Mouse (Mus musculus): Measurements from ENCODE around the gene Pof1b. TPM values are rescaled to one million over a fixed set of nuclear protein-coding genes. Genes with fewer than 3 reads are reported as not detected.
A peak's percentile ranks its signal among the peaks of the same experiment; 100 is the strongest.

Pof1b gene
- polyA plus RNA-seq (2016; fragmentation: Nextera tagmentation; extraction: Ambion mirVana): 0.48 and 0.67 TPM in 2 replicates

GRCm38 (mm10) chrX:112698508-112698907 is at the start of gene Pof1b:
Pof1b (minus strand) TSS chrX:112698651.
- ATAC-seq (ENCODE audit: insufficient number of reproducible peaks, insufficient read depth, low FRiP score, low TSS enrichment, low read depth): no peak
- no peak within 1 kb of the TSS for H3K27ac ChIP-seq
- 65% methylated on average over 5 of the region's 5 CpGs for WGBS
- no peaks in the 10 kb centered on the region for H3K36me3 ChIP-seq
- H3K9me3 ChIP-seq: no peaks in the 10 kb centered on the region
- H3K27me3 ChIP-seq: no peaks in the 10 kb centered on the region
- H3K4me1 ChIP-seq (replicated peaks): no peaks in the 10 kb centered on the region
- H3K9ac ChIP-seq (replicated peaks): no peak within 1 kb of the TSS
- H3K4me3 ChIP-seq (replicated peaks): no peak within 1 kb of the TSS
- no peak within 1 kb of the TSS for H3K4me2 ChIP-seq

DNA sequence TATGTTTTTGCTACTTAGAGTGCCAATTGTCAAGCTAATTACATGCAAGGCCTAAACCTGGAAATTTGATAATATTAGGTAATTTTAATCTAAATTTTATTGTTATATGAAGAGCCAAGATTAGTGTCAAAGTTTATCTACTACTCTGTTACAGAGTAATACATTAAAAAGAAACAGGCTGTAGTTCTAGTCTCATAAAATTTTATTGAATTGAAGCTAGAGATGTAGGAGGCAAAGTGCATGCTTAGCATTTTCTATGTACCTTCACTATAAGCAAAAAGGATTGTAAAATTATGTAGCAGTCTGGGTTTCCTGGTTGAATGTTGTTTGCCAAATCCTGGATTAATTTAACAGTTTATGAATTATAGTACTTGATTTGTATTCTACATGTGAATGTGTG is 18.1 kb upstream of the Pof1b start:
- no peaks in the 10 kb centered on the region for H3K27me3 ChIP-seq
- no peaks in the 10 kb centered on the region for H3K36me3 ChIP-seq
- ATAC-seq (ENCODE audit: insufficient number of reproducible peaks, insufficient read depth, low FRiP score, low TSS enrichment, low read depth): no peak
- no peak overlapping the region for H3K4me2 ChIP-seq
- no peak overlapping the region for H3K27ac ChIP-seq
- no peaks in the 10 kb centered on the region for H3K9me3 ChIP-seq
- no peak overlapping the region for H3K9ac ChIP-seq (replicated peaks)
- H3K4me1 ChIP-seq (replicated peaks): no peaks in the 10 kb centered on the region
- H3K4me3 ChIP-seq (replicated peaks): no peak overlapping the region

- ATAC-seq (ENCODE audit: insufficient number of reproducible peaks, insufficient read depth, low FRiP score, low TSS enrichment, low read depth): no peak
These were observed 4.1 kb downstream of the Pof1b start for GRCm38 (mm10) chrX:112694392-112694791.

DNA sequence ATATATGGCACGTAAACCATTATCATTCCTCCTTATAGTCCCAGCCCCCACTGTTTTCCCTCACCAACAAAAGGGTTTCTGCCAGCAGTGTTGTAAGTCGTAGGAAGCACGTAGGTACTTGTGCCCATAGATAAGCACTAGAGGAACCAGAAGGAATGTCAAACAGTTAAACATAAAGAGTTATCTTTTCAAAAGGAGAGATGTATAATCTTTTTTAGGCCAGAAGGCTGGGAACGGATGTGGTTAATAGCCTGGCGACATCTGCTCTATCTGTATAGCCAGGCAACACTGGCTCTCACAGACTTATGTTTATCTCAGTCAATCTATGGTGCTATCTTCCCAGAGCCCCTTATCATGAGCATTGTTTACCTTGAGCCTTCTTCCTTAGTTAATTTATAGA is 17.8 kb downstream of the Pof1b start:
- WGBS: 61% methylated on average over 5 of the region's 5 CpGs
- Histone ChIP-seq H3K9me3 (no peaks in the 10 kb centered on the region), H3K27ac (no peak overlapping the region), H3K4me3 (replicated peaks) (no peak overlapping the region), H3K4me2 (no peak overlapping the region), H3K27me3 (no peaks in the 10 kb centered on the region), H3K9ac (replicated peaks) (no peak overlapping the region), H3K36me3 (no peaks in the 10 kb centered on the region), H3K4me1 (replicated peaks) (no peaks in the 10 kb centered on the region)
- ATAC-seq (ENCODE audit: insufficient number of reproducible peaks, insufficient read depth, low FRiP score, low TSS enrichment, low read depth): no peak

More at GRCm38 (mm10) chrX:112694392-112694791, 4.1 kb downstream of the Pof1b start:
- Histone ChIP-seq H3K9me3 (no peaks in the 10 kb centered on the region), H3K4me3 (replicated peaks) (no peak overlapping the region), H3K9ac (replicated peaks) (no peak overlapping the region), H3K4me2 (no peak overlapping the region), H3K4me1 (replicated peaks) (no peaks in the 10 kb centered on the region), H3K36me3 (no peaks in the 10 kb centered on the region), H3K27me3 (no peaks in the 10 kb centered on the region), H3K27ac (no peak overlapping the region)
- WGBS: 64% methylated on average over 1 of the region's 1 CpGs

DNA sequence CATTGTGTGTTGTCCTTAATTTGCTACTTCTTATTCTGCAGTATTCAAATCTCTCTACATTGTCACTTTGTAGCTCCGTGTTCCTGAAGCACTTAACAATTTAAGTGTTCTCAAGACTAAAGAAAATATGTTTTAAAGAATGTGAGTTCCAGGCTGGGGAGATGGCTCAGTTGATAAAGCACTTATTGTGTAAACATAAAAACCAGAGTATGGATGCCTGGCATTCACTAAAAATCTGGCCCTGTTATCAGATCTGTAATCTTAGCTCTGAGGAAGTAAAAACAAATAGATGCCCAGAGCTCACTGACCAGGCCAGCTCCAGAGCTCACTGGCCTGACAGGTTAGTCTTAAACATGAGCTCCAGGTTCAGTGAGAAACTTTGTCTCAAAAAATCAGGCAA is 22.9 kb downstream of the Pof1b start:
- no peaks in the 10 kb centered on the region for H3K36me3 ChIP-seq
- WGBS: 59% methylated on average over 1 of the region's 1 CpGs

GRCm38 (mm10) chrX:112601306-112602120 is 96.9 kb downstream of the Pof1b start:
- H3K4me1 ChIP-seq (replicated peaks): no peaks in the 10 kb centered on the region
- H3K4me3 ChIP-seq (replicated peaks): peak overlapping the region; percentile 64
- H3K9me3 ChIP-seq: no peaks in the 10 kb centered on the region
- ATAC-seq (ENCODE audit: insufficient number of reproducible peaks, insufficient read depth, low FRiP score, low TSS enrichment, low read depth): peak; percentile 40; the same call in 1 of the 2 replicates
- peak overlapping the region; percentile 86 for H3K27ac ChIP-seq
- peak overlapping the region; percentile 78 for H3K9ac ChIP-seq (replicated peaks)
- WGBS: 13% methylated on average over 68 of the region's 81 CpGs
- H3K4me2 ChIP-seq: peak overlapping the region; percentile 55
- H3K36me3 ChIP-seq: no peaks in the 10 kb centered on the region
- H3K27me3 ChIP-seq: no peaks in the 10 kb centered on the region

More for the DNA sequence above, 22.9 kb downstream of the Pof1b start:
- Histone ChIP-seq H3K27me3 (no peaks in the 10 kb centered on the region), H3K9me3 (no peaks in the 10 kb centered on the region), H3K4me2 (no peak overlapping the region), H3K4me3 (replicated peaks) (no peak overlapping the region), H3K27ac (no peak overlapping the region), H3K4me1 (replicated peaks) (no peaks in the 10 kb centered on the region), H3K9ac (replicated peaks) (no peak overlapping the region)
- ATAC-seq (ENCODE audit: insufficient number of reproducible peaks, insufficient read depth, low FRiP score, low TSS enrichment, low read depth): no peak

GRCm38 (mm10) chrX:112600511-112601305 is 97.7 kb downstream of the Pof1b start, which contains the start of gene Zfp711:
Zfp711 (plus strand) TSS chrX:112600526.
- Histone ChIP-seq H3K36me3 (no peaks in the 10 kb centered on the region), H3K4me2 (peak within 1 kb of the TSS; percentile 55), H3K27me3 (no peaks in the 10 kb centered on the region), H3K9ac (replicated peaks) (peak within 1 kb of the TSS; percentile 78), H3K9me3 (no peaks in the 10 kb centered on the region), H3K4me1 (replicated peaks) (no peaks in the 10 kb centered on the region), H3K4me3 (replicated peaks) (peak within 1 kb of the TSS; percentile 64), H3K27ac (peak within 1 kb of the TSS; percentile 86)
- peak; percentile 99 for ATAC-seq (ENCODE audit: insufficient number of reproducible peaks, insufficient read depth, low FRiP score, low TSS enrichment, low read depth)
- 17% methylated on average over 67 of the region's 79 CpGs for WGBS

Other genes starting within 250 kb of the Pof1b start
- not detected in 2 replicates for gene 2010106E10Rik, start 203.4 kb downstream of the Pof1b start, polyA plus RNA-seq (2016; fragmentation: Nextera tagmentation; extraction: Ambion mirVana)
- 19.3 and 21.9 TPM in 2 replicates for gene Zfp711, start 98.1 kb downstream of the Pof1b start, polyA plus RNA-seq (2016; fragmentation: Nextera tagmentation; extraction: Ambion mirVana)

All from limb, embryonic 12.5 days (tissue).